Mouse (Mus musculus) erythroblast, embryonic 14.5 days (primary cell): ENCODE results near the gene Gpr146.

ENCODE experiments used
- GATA1 ChIP-seq: IDR thresholded peaks from 2 replicates; pipeline ENCODE4 v1.6.1; 2012; ENCODE audit warnings: low read length, inconsistent platforms, mixed read lengths
- TAL1 ChIP-seq: IDR thresholded peaks from 3 replicates; pipeline ENCODE4 v1.6.1; 2012; ENCODE audit warnings: low read length, inconsistent platforms, mixed read lengths

DNA sequence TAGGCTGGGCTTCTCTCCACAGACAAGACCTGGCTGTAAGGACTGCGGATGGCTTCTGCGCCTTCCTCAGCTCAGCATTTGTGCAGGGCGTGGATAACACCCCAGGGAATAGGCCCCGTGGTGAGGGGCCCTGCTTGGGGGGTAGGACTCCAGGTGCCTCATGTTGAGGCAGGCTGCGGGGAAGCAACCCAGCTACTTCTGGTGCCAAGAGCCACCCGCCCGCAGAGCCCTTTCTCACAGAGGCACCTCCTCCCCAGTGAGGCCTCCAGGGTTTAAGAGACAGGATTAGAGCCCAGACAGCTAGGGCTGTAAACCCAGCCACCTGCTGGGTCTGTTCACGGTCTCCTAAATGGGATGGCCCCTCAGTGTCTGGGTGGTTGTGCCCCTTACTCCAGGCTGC lies 25.9 kb upstream of the Gpr146 start:
- no peak for TF ChIP-seq GATA1
- no peak for TF ChIP-seq TAL1
